Mouse (Mus musculus): ENCODE results near the gene Fut2. TPM values are rescaled to one million over a fixed set of nuclear protein-coding genes. Genes with fewer than 3 reads are reported as not detected.

The Fut2 gene
- total RNA-seq, 2 experiments from 2014 or later = 0.47 to 0.78 TPM

GRCm38 (mm10) chr7:45642503-45643255 is 23.5 kb downstream of the Fut2 start:
- intact Hi-C loops (cut with DNase I) = no loop called here
- DNase-seq (ENCODE audit: low spot score) = no peak

GRCm38 (mm10) chr7:45642083-45642482 is 24.1 kb downstream of the Fut2 start:
- intact Hi-C loops (cut with DNase I) = no loop called here

GRCm38 (mm10) chr7:45641391-45642040 is 24.7 kb downstream of the Fut2 start:
- intact Hi-C loops (cut with DNase I) = loop anchor here (2.0 kb wide), 1 partner anchor 41 kb away; no protein-coding TSS in a partner anchor
- peak; percentile 50 for DNase-seq (ENCODE audit: low spot score)

More at GRCm38 (mm10) chr7:45642083-45642482, 24.1 kb downstream of the Fut2 start:
- DNase-seq (ENCODE audit: low spot score) = no peak

- intact Hi-C loops (cut with DNase I) = loop anchor here (2.0 kb wide), 1 partner anchor 42 kb away; no protein-coding TSS in a partner anchor
- no peak for DNase-seq (ENCODE audit: low spot score)
Observed at GRCm38 (mm10) chr7:45640191-45640957, 25.8 kb downstream of the Fut2 start.

- intact Hi-C loops (cut with DNase I) = loop anchor here (2.0 kb wide), 1 partner anchor 43 kb away; no protein-coding TSS in a partner anchor
- DNase-seq (ENCODE audit: low spot score) = no peak
Observed at GRCm38 (mm10) chr7:45639561-45640027, 26.6 kb downstream of the Fut2 start, which contains the start of gene Mamstr. Gene Mamstr, plus strand, starts transcription at chr7:45639977.

- intact Hi-C loops (cut with DNase I) = no loop called here
- DNase-seq (ENCODE audit: low spot score) = peak; percentile 85
Observed at GRCm38 (mm10) chr7:45638623-45639401, 27.4 kb downstream of the Fut2 start.

GRCm38 (mm10) chr7:45637710-45638109 is 28.5 kb downstream of the Fut2 start:
- no peak for DNase-seq (ENCODE audit: low spot score)
- intact Hi-C loops (cut with DNase I) = no loop called here

GRCm38 (mm10) chr7:45635711-45636688 is 30.2 kb downstream of the Fut2 start:
- intact Hi-C loops (cut with DNase I) = no loop called here
- DNase-seq (ENCODE audit: low spot score) = no peak

GRCm38 (mm10) chr7:45634946-45635681 is 31.1 kb downstream of the Fut2 start:
- intact Hi-C loops (cut with DNase I) = no loop called here
- DNase-seq (ENCODE audit: low spot score) = no peak

GRCm38 (mm10) chr7:45632499-45632898 is 33.7 kb downstream of the Fut2 start:
- intact Hi-C loops (cut with DNase I) = no loop called here

GRCm38 (mm10) chr7:45630064-45630907 is 35.9 kb downstream of the Fut2 start:
- DNase-seq (ENCODE audit: low spot score) = no peak
- intact Hi-C loops (cut with DNase I) = loop anchor here (2.0 kb wide), 1 partner anchor 19 kb away; no protein-coding TSS in a partner anchor

More at GRCm38 (mm10) chr7:45632499-45632898, 33.7 kb downstream of the Fut2 start:
- no peak for DNase-seq (ENCODE audit: low spot score)

GRCm38 (mm10) chr7:45628364-45629294 is 37.6 kb downstream of the Fut2 start:
- peak; percentile 78 for DNase-seq (ENCODE audit: low spot score)
- intact Hi-C loops (cut with DNase I) = loop anchor here (2.0 kb wide), 1 partner anchor 54 kb away; no protein-coding TSS in a partner anchor

- DNase-seq (ENCODE audit: low spot score) = peak; percentile 68
- intact Hi-C loops (cut with DNase I) = no loop called here
Observed at GRCm38 (mm10) chr7:45627261-45627660, 38.9 kb downstream of the Fut2 start, which contains the start of gene Rasip1. Gene Rasip1, plus strand, starts transcription at chr7:45627488.

GRCm38 (mm10) chr7:45626571-45627076 is 39.6 kb downstream of the Fut2 start:
- DNase-seq (ENCODE audit: low spot score) = no peak
- intact Hi-C loops (cut with DNase I) = no loop called here

GRCm38 (mm10) chr7:45625481-45625880 is 40.7 kb downstream of the Fut2 start:
- intact Hi-C loops (cut with DNase I) = no loop called here

More at GRCm38 (mm10) chr7:45625481-45625880, 40.7 kb downstream of the Fut2 start:
- DNase-seq (ENCODE audit: low spot score) = no peak
